Mouse (Mus musculus) gastrocnemius, postnatal 14 days (tissue): ENCODE data around the gene Prr5. TPM values are rescaled to one million over a fixed set of nuclear protein-coding genes. Genes with fewer than 3 reads are reported as not detected.

Experiments
- DNase-seq: peaks from one replicate; pipeline ENCODE4 v3.0.0; 2021; ENCODE audit warnings: mixed read lengths
- intact Hi-C: fragments of 180-260 bp; cut with DNase I; formaldehyde crosslinking; loops from one replicate; pipeline ENCODE4 v1.15.1; 2025; ENCODE audit warnings: low total_unique reads
- long read RNA-seq, 2 experiments: library from polyadenylated mRNA; stranded (forward); transcript quantifications; one replicate each; pipeline ENCODE4 v2.0.0; 2021
- total RNA-seq, 2 experiments: library from RNA; stranded (reverse); gene quantifications; 2 replicates each; pipeline ENCODE4 v1.2.3; 2021

Prr5 gene
- 1 to 10 TPM; 7.3 to 8.5 TPM for total RNA-seq
- long read RNA-seq, experiment 1, transcript Prr5-201 (8 exons, 1,830 nt) = major isoform, 12 of 19 reads
- long read RNA-seq, experiment 1, partial matches to known transcripts = 2 of 19 reads
- long read RNA-seq, experiment 1, other reads (novel, unspliced or antisense) = 5 of 19 reads
- long read RNA-seq, experiment 2, transcript Prr5-201 (8 exons, 1,830 nt) = major isoform, 16 of 23 reads
- long read RNA-seq, experiment 2, partial matches to known transcripts = 0 of 23 reads
- long read RNA-seq, experiment 2, other reads (novel, unspliced or antisense) = 7 of 23 reads

GRCm38 (mm10) chr15:84668938-84669747, at the start of gene Prr5:
Gene Prr5 (plus strand): TSS chr15:84669620.
- intact Hi-C loops = loop anchor here (5.0 kb wide), 1 partner anchor 33 kb away; no protein-coding TSS in a partner anchor
- no peak for DNase-seq

- intact Hi-C loops = loop anchor here (10.0 kb wide), 1 partner anchor 535 kb away; no protein-coding TSS in a partner anchor
- DNase-seq = no peak
Observed at GRCm38 (mm10) chr15:84620028-84620427, 49.4 kb upstream of the Prr5 start.

GRCm38 (mm10) chr15:84621722-84622428, 47.5 kb upstream of the Prr5 start:
- intact Hi-C loops = loop anchor here (10.0 kb wide), 1 partner anchor 537 kb away; no protein-coding TSS in a partner anchor
- DNase-seq = no peak

GRCm38 (mm10) chr15:84624870-84625269, 44.5 kb upstream of the Prr5 start:
- intact Hi-C loops = loop anchor here (5.0 to 10.0 kb wide), 2 partner anchors 363 to 540 kb away; no protein-coding TSS in a partner anchor
- peak; percentile 41 for DNase-seq

- intact Hi-C loops = loop anchor here (5.0 to 10.0 kb wide), 2 partner anchors 364 to 541 kb away; no protein-coding TSS in a partner anchor
- DNase-seq = no peak
Observed at GRCm38 (mm10) chr15:84625712-84626414, 43.6 kb upstream of the Prr5 start.

GRCm38 (mm10) chr15:84627308-84627707, 42.1 kb upstream of the Prr5 start:
- intact Hi-C loops = loop anchor here (5.0 to 10.0 kb wide), 2 partner anchors 365 to 543 kb away; no protein-coding TSS in a partner anchor
- no peak for DNase-seq

- peak; percentile 44 for DNase-seq
- intact Hi-C loops = loop anchor here (5.0 to 10.0 kb wide), 2 partner anchors 367 to 545 kb away; no protein-coding TSS in a partner anchor
Observed at GRCm38 (mm10) chr15:84629680-84630079, 39.7 kb upstream of the Prr5 start.

GRCm38 (mm10) chr15:84631560-84631959, 37.9 kb upstream of the Prr5 start:
- intact Hi-C loops = no loop called here
- peak; percentile 66 for DNase-seq

- DNase-seq = peak; percentile 76
- intact Hi-C loops = no loop called here
Observed at GRCm38 (mm10) chr15:84634361-84634760, 35.1 kb upstream of the Prr5 start.

- no peak for DNase-seq
- intact Hi-C loops = loop anchor here (5.0 kb wide), 1 partner anchor 651 kb away; no protein-coding TSS in a partner anchor
Observed at GRCm38 (mm10) chr15:84638405-84638804, 31.0 kb upstream of the Prr5 start.

- DNase-seq = no peak
- intact Hi-C loops = loop anchor here (5.0 kb wide), 1 partner anchor 652 kb away; no protein-coding TSS in a partner anchor
Observed at GRCm38 (mm10) chr15:84639072-84639450, 30.4 kb upstream of the Prr5 start.

GRCm38 (mm10) chr15:84639451-84640136, 29.8 kb upstream of the Prr5 start:
- intact Hi-C loops = loop anchor here (5.0 kb wide), 1 partner anchor 652 kb away; no protein-coding TSS in a partner anchor
- peak; percentile 69 for DNase-seq

- peak; percentile 37 for DNase-seq
- intact Hi-C loops = no loop called here
Observed at GRCm38 (mm10) chr15:84640722-84641121, 28.7 kb upstream of the Prr5 start.

GRCm38 (mm10) chr15:84641127-84641526, 28.3 kb upstream of the Prr5 start:
- no peak for DNase-seq
- intact Hi-C loops = no loop called here

GRCm38 (mm10) chr15:84641948-84642347, 27.5 kb upstream of the Prr5 start:
- peak; percentile 66 for DNase-seq
- intact Hi-C loops = no loop called here

GRCm38 (mm10) chr15:84643178-84643577, 26.2 kb upstream of the Prr5 start:
- intact Hi-C loops = no loop called here
- DNase-seq = no peak

- no peak for DNase-seq
- intact Hi-C loops = no loop called here
Observed at GRCm38 (mm10) chr15:84651481-84651880, 17.9 kb upstream of the Prr5 start.

- intact Hi-C loops = no loop called here
- no peak for DNase-seq
Observed at GRCm38 (mm10) chr15:84653151-84653550, 16.3 kb upstream of the Prr5 start.
